Mouse (Mus musculus) cerebellum, postnatal 25 days (tissue): ENCODE measurements around the gene Kxd1.
A peak's percentile ranks its signal among the peaks of the same experiment; 100 is the strongest.

ENCODE experiments used
- DNase-seq, 2 experiments: peaks; one replicate each; pipeline ENCODE4 v3.0.0; 2021; ENCODE audit warnings: mixed read lengths in 2 of 2

Gene Kxd1

GRCm38 (mm10) chr8:70492664-70493640 lies 34.8 kb downstream of the Kxd1 start, which contains the start of gene Crlf1:
Gene Crlf1, plus strand, starts transcription at chr8:70493158.
- peak in 1 of 2 experiments; percentile 36 for DNase-seq

GRCm38 (mm10) chr8:70490880-70491495 lies 36.8 kb downstream of the Kxd1 start:
- no peak for DNase-seq

- DNase-seq: no peak
Measured at GRCm38 (mm10) chr8:70490061-70490879, 37.5 kb downstream of the Kxd1 start.

GRCm38 (mm10) chr8:70489576-70489975 lies 38.2 kb downstream of the Kxd1 start:
- DNase-seq: no peak

- DNase-seq: no peak
Measured at GRCm38 (mm10) chr8:70488931-70489470, 38.8 kb downstream of the Kxd1 start.

- peak; percentile 62 to 72 for DNase-seq
Measured at GRCm38 (mm10) chr8:70487993-70488796, 39.6 kb downstream of the Kxd1 start.

GRCm38 (mm10) chr8:70486941-70487520 lies 40.7 kb downstream of the Kxd1 start, which contains the start of gene Tmem59l:
Gene Tmem59l, minus strand, starts transcription at chr8:70487358.
- DNase-seq: peak; percentile 86 to 90

GRCm38 (mm10) chr8:70486191-70486681 lies 41.5 kb downstream of the Kxd1 start:
- DNase-seq: peak; percentile 78 to 82

GRCm38 (mm10) chr8:70482943-70483342 lies 44.8 kb downstream of the Kxd1 start:
- DNase-seq: no peak

- no peak for DNase-seq
Measured at GRCm38 (mm10) chr8:70481908-70482307, 45.8 kb downstream of the Kxd1 start.

- peak in 1 of 2 experiments; percentile 54 for DNase-seq
Measured at GRCm38 (mm10) chr8:70477269-70477982, 50.3 kb downstream of the Kxd1 start.

GRCm38 (mm10) chr8:70476333-70477268 lies 51.2 kb downstream of the Kxd1 start, which contains the start of gene Klhl26:
Gene Klhl26, minus strand, starts transcription at chr8:70476968.
- DNase-seq: peak; percentile 96 to 98

GRCm38 (mm10) chr8:70471856-70472255 lies 55.9 kb downstream of the Kxd1 start:
- DNase-seq: peak; percentile 77 to 79

GRCm38 (mm10) chr8:70469938-70470337 lies 57.8 kb downstream of the Kxd1 start:
- DNase-seq: no peak

GRCm38 (mm10) chr8:70469295-70469916 lies 58.4 kb downstream of the Kxd1 start:
- DNase-seq: no peak

- no peak for DNase-seq
Measured at GRCm38 (mm10) chr8:70468733-70469132, 59.0 kb downstream of the Kxd1 start.

GRCm38 (mm10) chr8:70467907-70468306 lies 59.8 kb downstream of the Kxd1 start:
- no peak for DNase-seq

- DNase-seq: no peak
Measured at GRCm38 (mm10) chr8:70467229-70467725, 60.5 kb downstream of the Kxd1 start.
